Mouse (Mus musculus) heart, adult 8-10 months (tissue): ENCODE measurements around the gene Ddx3x. TPM values are rescaled to one million over a fixed set of nuclear protein-coding genes. Genes with fewer than 3 reads are reported as not detected.
"Not testable (repeated sequence)": the region's sequence is repeated elsewhere in the genome, so short reads cannot be mapped to it uniquely, and the experiment has no call there.

Source experiments
- DNase-seq: peaks from one replicate; pipeline ENCODE4 v3.0.0; 2022; ENCODE audit warnings: low spot score
- total RNA-seq, 4 experiments: library from RNA; stranded (reverse); gene quantifications; 2 replicates each; pipeline ENCODE4 v1.2.4; 2022

Gene Ddx3x
- 100 to 1,000 TPM; 112 to 195 (median 144) TPM for total RNA-seq

DNA sequence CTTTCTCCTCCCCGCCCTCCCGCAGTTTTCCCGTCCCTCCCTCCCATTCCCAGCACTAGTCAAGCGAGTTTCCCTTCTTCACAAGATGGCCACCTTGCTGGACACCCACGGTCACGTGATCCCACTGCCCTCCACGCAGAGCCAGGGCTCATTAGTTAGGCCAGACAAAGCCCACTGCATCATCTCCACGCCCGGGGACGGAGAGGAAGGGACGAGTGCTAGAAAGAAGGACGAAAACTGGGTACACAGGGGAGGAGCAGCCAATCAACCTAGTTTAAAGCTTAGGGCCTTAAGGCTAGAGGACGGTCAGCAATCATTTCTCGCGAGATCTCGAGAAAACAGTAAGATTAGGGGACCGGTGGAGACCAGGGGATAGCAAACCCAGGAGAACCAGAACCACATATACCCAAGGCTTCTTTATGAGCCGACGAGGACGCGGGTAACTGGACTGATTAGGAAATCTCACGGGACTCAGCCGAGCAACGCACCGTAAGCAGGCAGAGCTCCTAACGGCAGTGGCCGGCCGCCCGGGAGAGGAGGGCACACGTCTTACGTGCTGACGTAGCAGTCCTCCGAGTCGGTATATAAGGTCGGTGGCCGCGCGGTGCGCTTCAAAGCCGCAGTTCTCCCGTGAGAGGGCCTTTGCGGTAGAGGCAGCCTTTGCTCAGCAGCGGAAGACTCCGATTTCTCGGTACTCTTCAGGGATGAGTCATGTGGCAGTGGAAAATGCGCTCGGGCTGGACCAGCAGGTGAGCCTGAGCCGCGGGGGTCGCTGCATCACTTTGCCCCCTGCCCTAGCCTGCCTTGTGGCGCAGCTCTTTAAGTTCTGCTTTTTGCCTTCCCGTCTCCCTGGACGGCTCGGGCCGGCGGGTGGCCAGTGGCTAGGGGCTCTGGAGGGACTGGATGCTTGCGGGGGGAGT lies at the start of gene Ddx3x:
Gene Ddx3x, plus strand, starts transcription at position 562 of the 920 bp plus-strand sequence.
- DNase-seq: peak; percentile 89

- DNase-seq: no peak
These were observed 49.5 kb upstream of the Ddx3x start for GRCm38 (mm10) chrX:13231243-13231642.

DNA sequence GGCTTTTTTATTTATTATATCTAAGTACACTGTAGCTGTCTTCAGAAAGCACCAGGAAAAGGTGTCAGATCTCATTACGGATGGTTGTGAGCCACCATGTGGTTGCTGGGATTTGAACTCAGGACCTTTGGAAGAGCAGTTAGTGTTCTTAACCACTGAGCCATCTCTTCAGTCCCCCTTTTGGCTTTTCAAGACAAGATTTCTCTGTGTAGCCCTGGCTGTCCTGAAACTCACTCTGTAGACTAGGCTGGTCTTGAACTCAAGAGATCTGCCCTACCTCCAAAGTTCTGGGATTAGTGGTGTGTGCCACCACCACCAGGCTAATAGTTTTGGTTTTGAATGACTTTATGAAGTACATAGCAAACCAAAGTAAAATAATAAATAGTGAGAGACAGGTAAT lies 47.9 kb upstream of the Ddx3x start:
- not testable (repeated sequence) for DNase-seq

GRCm38 (mm10) chrX:13233631-13234030 lies 47.1 kb upstream of the Ddx3x start:
- DNase-seq: no peak

DNA sequence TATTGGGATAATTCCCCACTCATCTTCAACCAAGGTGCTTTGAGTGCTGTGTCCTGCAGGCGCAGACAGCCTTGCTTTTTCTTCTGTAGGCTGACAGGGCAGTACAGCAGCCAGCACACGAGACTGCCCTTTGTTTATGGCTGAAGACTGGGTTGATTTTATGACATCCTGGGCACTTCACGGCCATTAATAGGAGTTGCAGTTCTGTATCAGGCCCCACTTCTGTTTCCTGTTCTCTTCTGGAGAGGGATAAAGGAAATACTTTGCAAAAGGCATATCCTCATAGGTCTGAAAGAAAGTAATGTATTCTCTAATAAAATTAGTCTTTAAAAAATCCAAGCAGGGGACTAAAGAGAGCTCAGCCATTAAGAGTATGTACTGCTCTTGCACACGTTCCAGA lies 46.1 kb upstream of the Ddx3x start:
- no peak for DNase-seq

DNA sequence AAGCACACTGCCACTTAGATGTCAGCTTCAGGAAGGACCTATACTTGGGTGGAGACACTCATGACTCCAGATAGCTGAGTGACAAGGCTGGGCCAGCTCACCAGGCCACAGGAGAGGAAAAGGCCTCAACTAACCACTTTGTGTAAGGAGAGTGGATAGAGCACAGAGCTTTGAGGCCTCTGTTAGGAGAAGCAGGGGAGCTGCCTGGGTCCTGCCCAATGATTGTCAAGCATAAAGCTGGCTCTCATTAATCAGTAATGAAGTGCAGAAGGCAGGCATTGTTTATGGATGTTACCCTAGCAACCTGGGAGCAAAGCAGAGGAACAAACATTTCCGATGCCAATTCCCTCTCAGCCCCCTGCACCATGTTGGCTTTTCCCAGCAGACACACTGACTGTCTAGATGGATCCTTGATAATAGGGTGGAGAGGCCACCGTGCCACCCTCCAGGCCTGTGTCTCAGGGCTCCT lies 44.6 kb upstream of the Ddx3x start:
- DNase-seq: no peak

DNA sequence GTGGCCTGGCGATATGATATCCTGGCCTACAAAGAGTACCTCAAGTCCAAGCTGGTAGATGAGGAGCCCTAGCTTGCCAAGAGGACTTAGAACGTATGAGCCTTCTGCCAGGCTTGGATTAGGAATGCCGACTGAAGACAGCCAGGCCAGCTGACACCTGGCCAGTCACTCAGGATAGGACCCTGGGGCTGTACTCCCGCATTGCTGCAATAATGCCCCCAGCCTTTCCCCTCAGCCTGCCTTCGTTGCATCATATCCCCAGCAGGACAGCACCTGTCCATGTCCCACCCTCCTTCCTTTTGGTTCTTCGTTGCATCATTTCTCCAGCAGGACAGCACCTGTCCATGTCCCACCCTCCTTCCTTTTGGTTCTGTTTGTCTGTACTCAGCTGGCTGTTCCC lies 41.3 kb upstream of the Ddx3x start:
- no peak for DNase-seq

- DNase-seq: no peak
These were observed 39.9 kb upstream of the Ddx3x start for GRCm38 (mm10) chrX:13240646-13241425.

- DNase-seq: peak; percentile 13
These were observed 39.1 kb upstream of the Ddx3x start for GRCm38 (mm10) chrX:13241426-13242319.

DNA sequence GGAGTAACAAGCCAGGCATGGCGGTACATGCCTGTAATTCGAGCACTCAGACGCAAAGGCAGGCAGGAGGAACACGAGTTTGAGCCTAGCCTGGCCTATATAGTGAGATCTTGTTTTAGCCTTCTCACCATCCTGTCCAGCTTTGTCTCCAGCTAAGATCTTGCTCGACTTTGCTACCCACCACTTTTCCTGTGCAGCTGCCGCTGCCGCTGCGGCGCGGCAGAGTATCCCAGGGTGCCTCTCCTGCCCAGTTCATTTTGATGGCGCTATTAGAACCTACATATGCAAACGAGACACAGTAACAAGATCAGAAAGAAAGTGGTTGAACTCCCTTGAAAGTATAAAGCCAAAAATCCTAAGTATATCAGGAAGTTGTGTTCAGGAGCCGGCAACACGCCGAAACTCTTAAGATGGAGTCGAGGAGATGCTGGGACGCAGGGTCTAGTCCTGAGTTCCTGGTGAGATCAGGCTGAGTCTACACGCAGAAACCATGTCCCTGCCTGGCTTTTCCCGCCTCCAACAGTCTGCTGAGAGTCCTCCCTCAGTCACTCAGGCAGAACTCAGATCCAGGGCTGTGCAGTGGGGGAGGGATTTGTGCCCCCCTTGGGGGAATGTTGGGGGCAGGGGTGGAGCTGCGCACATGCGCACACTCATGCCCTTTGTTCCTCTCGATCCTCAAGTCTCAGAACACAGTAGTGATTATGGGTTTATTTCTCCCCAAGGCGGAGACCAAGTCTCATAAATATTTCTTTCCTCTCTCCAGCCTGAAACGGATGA lies 38.3 kb upstream of the Ddx3x start:
- peak; percentile 89 for DNase-seq

- DNase-seq: peak; percentile 45
These were observed 37.3 kb upstream of the Ddx3x start for GRCm38 (mm10) chrX:13243133-13244123.

GRCm38 (mm10) chrX:13244588-13244987 lies 36.2 kb upstream of the Ddx3x start:
- DNase-seq: no peak

DNA sequence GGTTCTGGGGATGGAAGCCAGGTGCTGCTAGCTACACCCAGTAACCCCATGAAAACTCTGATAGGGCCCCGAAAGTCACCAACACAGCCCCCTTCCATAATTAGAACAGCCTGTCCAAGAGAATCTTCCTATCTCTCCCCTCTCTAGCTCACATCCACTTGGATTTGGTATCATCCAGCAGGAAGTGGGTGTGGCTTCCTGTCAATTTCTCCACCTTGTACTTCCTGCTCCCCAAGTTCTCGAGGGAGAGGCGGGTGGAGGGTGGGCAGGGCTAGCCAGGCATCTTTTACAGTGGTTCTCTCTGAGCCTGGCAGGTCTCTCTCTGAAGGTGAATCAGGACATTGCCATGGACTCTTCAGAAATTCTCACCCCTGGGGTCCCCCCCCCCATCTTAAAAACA lies 35.7 kb upstream of the Ddx3x start:
- DNase-seq: peak; percentile 51

DNA sequence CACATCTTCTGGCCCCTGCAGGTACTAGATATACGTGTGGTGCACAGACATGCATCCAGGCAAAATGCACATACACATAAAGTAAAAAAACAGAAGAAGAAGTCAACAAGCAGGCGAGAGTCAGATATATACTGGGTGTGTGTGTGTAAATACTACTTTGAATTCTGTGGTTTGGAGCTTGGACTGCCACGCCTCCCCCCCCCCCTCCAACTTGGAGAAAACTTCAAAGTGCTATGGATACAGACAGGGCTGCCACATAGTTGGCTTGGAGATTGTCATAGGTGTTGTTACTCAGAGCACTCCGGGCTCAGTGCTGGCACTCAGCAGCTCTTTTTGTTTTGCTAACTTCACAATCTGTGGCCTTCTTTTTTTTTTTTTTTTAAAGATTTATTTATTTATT lies 29.1 kb upstream of the Ddx3x start:
- DNase-seq: no peak

DNA sequence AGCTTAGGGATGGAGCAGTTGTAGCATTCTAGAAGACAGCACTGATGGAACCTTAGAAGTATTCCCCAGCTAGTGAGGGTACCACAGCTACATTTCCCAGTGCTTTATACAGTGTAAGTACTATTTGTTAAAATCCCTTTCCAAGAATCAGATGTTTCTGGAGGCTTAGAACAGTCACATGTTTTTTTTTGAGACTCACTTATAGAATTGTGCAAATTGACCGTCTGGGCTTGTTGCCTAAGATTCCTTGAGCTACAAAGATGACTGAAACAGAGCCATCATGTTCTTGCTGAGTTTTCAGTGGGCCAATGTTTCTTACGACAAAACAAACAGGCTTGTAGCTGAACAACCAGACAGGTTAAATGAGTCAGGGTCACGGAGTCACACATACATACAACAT lies 26.5 kb upstream of the Ddx3x start:
- DNase-seq: no peak

DNA sequence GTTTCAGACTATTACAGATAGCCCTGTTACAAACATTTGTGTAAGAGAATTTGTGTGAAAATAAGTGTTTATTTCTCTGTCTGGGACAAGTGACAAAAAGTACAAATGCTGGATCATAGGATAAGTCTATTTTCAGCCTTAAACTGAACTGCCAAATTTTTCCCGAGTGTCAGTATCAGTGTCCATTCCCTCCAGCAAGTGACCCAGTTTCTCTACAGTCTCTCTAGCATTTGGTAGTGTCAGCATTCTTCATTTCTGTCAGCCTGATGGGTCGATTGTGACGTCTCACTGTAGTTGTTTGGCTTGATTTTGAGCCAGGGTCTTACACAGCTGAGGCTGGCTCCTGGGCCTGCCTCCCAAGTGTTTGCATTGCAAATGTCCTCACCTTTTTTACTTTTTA lies 17.4 kb upstream of the Ddx3x start:
- no peak for DNase-seq

DNA sequence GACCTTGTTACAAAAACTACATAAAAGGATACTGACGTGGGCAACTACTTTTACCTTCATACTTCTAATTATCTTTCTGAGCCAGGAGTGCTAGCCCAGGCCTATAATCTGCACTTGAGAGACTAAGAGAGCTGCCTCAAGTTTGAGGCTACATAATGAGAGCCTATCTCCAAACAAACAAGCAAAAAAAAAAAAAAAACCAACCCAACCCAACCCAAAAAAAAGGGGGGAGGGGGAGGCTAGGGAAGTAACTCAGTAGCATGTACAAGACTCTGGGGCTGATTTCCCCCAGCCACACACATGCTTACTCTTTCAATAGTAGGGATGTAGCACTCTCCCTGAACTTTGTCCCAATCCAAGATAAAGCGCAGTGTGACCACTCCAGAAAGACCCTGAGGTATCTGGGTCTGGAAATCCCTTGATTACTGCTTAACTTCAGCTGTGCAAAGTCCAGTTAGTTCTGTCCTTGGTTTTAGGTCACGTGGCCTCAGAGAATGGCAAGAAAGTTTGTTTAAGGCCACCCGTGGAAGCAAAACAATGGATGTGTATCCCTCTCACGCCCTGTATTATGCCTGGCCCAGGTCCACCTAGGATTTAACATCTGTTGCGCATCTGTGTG lies 5.1 kb upstream of the Ddx3x start:
- no peak for DNase-seq

DNA sequence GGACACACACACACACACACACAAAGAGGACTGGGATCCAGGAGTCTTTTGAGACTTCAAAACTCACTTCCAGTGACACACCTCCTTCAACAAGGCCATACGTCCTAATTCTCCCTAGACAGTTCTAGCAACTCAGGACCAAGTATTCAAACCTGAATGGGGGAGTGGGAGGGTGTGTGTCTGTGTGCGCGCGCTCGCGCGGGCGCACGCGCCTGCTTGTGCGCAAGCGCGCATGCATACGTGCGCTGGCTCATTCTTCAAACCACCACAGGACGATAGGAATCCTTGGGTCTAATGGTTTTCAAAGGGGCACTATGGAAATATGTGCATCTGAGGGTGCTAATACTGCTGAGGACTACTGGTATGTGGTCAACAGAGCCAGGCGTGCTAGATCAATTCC lies 1.8 kb upstream of the Ddx3x start:
- DNase-seq: no peak

DNA sequence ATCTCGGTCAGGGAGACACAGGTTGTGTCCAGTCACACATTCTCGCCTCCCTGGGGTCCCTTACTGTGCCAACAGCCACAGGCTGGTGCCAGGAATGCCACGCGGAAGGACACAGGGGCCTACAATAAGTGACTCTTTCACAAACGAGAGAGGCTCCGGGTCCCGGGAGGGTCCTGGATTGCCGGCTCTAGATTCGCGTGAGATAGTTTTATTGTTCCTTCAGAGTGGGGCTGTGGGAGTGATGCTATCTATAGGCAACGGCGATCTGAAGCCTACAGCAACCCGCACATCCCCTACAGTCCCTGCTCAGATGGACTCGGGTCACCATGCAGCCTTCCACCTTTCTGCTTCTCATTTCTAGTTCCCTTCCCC lies 747 bp upstream of the Ddx3x start:
- no peak for DNase-seq
